Mouse (Mus musculus): ENCODE measurements around the gene Hoxa10. TPM values are rescaled to one million over a fixed set of nuclear protein-coding genes. Genes with fewer than 3 reads are reported as not detected.

Hoxa10 gene
- polyA plus RNA-seq, 1 experiment: 15.8 TPM

DNA sequence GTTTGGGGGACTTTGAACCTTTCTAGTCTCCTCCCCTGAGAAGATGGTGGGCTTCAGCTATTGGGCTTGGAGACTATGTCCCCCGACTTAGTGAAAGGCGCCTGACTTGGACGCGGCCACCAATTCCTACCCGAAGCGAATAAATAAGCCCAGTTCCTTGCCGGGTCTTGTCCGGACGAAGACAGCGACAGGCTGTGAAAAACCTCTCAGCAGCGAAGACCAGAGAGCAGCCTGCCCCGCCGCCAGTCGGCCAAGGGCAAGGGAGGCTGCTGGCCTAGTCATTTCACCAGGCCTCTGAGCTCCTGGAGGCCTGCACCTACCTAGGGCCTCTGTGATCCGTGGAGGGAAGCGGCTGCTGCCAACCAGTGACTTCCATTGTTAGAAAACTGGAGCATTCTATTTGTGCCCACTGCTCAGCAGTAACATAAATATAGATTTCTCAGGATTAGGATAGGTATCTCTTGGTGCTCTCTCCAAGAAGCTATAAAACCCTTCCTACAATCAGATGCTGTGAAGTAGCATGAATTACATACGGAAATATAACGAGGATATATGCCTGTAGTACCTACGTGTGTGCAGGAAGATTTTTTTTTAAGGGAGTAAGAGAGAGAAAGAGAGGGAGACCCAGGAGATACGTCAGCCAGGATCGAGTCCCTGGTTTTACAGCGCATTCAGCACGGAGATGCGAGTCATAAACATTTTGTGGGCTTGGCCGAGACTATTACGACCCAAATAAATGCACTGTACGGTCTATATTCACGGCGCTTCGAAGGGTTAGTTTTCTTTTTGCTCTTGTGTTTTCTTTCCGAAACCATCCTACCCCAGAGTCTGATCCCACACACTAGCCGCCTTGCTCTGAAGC, 20.4 kb downstream of the Hoxa10 start:
- Histone ChIP-seq H3K36me3 (ENCODE audit: control insufficient read depth, insufficient read depth) (no peaks in the 10 kb centered on the region), H3K4me2 (ENCODE audit: low read depth) (peak overlapping the region; percentile 88), H3K4me3 (peak overlapping the region; percentile 89), H3K27me3 (ENCODE audit: control insufficient read depth, insufficient read depth, insufficient read length) (no peaks in the 10 kb centered on the region), H3ac (ENCODE audit: control insufficient read depth, insufficient read length) (peak overlapping the region; percentile 84), H3K79me2 (ENCODE audit: control insufficient read depth, insufficient read depth) (peaks cover 43% of the 10 kb centered on the region)
- TF ChIP-seq MAX (IDR thresholded peaks at IDR 0.05; ENCODE audit: low read depth): no peak
- no peak for TF ChIP-seq SRF (IDR thresholded peaks at IDR 0.05; ENCODE audit: control insufficient read depth, insufficient read length, low read depth)
- peak; percentile 40 for TF ChIP-seq POLR2AphosphoS2 (IDR thresholded peaks at IDR 0.05; ENCODE audit: insufficient read length, low read depth)
- no peak for TF ChIP-seq E2F4 (IDR thresholded peaks at IDR 0.05; ENCODE audit: insufficient read depth)
- TF ChIP-seq POLR2A (IDR thresholded peaks at IDR 0.05; ENCODE audit: insufficient read length, low read depth): peak; percentile 66

DNA sequence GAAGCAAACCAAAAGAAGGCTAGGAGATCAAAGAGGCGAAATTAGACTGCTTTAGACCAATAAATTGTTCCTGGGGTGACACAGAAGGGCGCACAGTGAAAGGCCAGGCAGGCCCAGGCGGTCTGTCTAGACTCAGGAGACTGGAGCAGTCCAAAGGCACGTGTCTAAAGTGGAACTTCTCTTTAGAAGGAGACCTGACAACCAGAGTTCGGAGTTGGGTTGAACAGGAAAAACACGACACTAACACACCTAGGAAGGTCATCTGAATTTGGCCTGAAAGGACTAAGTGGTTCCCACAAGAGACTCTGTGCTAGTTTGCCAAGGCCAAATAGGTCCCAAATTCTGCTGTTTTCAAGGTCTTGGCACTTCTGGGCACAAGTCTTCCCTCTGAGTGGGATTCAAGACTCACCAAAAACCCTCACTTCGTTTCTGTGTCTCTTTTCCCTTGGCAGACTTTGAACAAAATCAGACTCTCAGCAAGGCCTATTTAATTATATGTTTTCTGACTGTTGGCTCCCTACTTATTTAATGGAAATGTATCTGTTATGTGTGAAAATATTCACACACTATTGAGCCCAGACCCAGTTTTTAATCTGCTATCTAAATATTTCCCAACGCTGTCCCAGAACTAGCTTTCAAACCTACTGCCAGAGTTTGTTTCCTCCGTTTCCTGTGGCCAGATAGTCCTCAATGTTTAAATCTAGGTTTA, 21.3 kb downstream of the Hoxa10 start:
- H3ac ChIP-seq (ENCODE audit: control insufficient read depth, insufficient read length): no peak overlapping the region
- H3K79me2 ChIP-seq (ENCODE audit: control insufficient read depth, insufficient read depth): peaks cover 35% of the 10 kb centered on the region
- peak overlapping the region; percentile 89 for H3K4me3 ChIP-seq
- H3K36me3 ChIP-seq (ENCODE audit: control insufficient read depth, insufficient read depth): no peaks in the 10 kb centered on the region
- no peaks in the 10 kb centered on the region for H3K27me3 ChIP-seq (ENCODE audit: control insufficient read depth, insufficient read depth, insufficient read length)
- peak overlapping the region; percentile 88 for H3K4me2 ChIP-seq (ENCODE audit: low read depth)
- TF ChIP-seq CEBPB (IDR thresholded peaks at IDR 0.05; ENCODE audit: insufficient read depth, poor library complexity, severe bottlenecking): no peak

DNA sequence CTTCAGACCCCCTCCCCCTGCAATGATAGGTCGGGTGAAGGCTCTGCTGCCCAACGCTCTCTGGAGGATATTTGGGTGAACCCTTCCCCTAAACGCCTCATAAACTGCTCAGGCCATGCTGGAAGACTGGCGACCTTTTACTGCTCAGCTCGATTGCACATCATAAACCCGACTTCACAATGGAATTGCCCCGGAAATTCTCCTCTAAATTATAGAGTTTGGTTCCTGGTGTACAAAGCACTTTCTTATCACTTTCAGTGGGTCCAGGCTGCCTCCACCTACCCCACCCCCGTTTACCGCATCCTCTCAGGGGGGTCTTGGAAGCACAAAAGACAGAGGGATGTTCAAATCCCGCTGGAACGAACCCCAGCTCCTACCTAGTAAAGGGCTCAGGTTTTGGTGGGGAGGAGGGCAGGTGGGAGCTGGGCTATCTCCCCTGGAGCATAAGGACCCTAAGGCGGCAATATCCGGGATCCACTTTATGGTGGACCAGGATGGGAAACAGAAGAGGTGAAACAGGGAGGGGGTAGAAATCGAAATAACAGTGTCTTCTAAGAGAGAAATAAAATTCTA, 21.9 kb downstream of the Hoxa10 start:
- TF ChIP-seq USF1 (IDR thresholded peaks at IDR 0.05; ENCODE audit: low read depth): no peak
- TF ChIP-seq MYOG (IDR thresholded peaks at IDR 0.05; ENCODE audit: control insufficient read depth in 1 of 3, insufficient read depth in 1 of 3, insufficient read length in 2 of 3, low read depth in 2 of 3): no peak
- TF ChIP-seq MYOD1 (IDR thresholded peaks at IDR 0.05; ENCODE audit: control insufficient read depth in 1 of 3, insufficient read length in 2 of 3, low read depth in 2 of 3): no peak
- no peak for TF ChIP-seq SRF (IDR thresholded peaks at IDR 0.05; ENCODE audit: control insufficient read depth, insufficient read length, low read depth)
- no peak for TF ChIP-seq E2F4 (IDR thresholded peaks at IDR 0.05; ENCODE audit: insufficient read depth)
- TF ChIP-seq MAX (IDR thresholded peaks at IDR 0.05; ENCODE audit: low read depth): no peak
- TF ChIP-seq TCF12 (IDR thresholded peaks at IDR 0.05; ENCODE audit: insufficient read depth, poor library complexity, severe bottlenecking): no peak
- TF ChIP-seq REST (IDR thresholded peaks at IDR 0.05; ENCODE audit: insufficient read depth, insufficient read length): no peak
- TF ChIP-seq TCF3 (IDR thresholded peaks at IDR 0.05; ENCODE audit: insufficient read length, low read depth): no peak
- TF ChIP-seq POLR2A (IDR thresholded peaks at IDR 0.05; ENCODE audit: insufficient read length, low read depth): no peak
- TF ChIP-seq POLR2AphosphoS2 (IDR thresholded peaks at IDR 0.05; ENCODE audit: insufficient read length, low read depth): no peak
- no peak for TF ChIP-seq CEBPB (IDR thresholded peaks at IDR 0.05; ENCODE audit: insufficient read depth, poor library complexity, severe bottlenecking)
- no peaks in the 10 kb centered on the region for H3K36me3 ChIP-seq (ENCODE audit: control insufficient read depth, insufficient read depth)
- no peaks in the 10 kb centered on the region for H3K27me3 ChIP-seq (ENCODE audit: control insufficient read depth, insufficient read depth, insufficient read length)
- peaks cover 28% of the 10 kb centered on the region for H3K79me2 ChIP-seq (ENCODE audit: control insufficient read depth, insufficient read depth)
- H3ac ChIP-seq (ENCODE audit: control insufficient read depth, insufficient read length): no peak overlapping the region
- peak overlapping the region; percentile 89 for H3K4me3 ChIP-seq
- H3K4me2 ChIP-seq (ENCODE audit: low read depth): peak overlapping the region; percentile 88

DNA sequence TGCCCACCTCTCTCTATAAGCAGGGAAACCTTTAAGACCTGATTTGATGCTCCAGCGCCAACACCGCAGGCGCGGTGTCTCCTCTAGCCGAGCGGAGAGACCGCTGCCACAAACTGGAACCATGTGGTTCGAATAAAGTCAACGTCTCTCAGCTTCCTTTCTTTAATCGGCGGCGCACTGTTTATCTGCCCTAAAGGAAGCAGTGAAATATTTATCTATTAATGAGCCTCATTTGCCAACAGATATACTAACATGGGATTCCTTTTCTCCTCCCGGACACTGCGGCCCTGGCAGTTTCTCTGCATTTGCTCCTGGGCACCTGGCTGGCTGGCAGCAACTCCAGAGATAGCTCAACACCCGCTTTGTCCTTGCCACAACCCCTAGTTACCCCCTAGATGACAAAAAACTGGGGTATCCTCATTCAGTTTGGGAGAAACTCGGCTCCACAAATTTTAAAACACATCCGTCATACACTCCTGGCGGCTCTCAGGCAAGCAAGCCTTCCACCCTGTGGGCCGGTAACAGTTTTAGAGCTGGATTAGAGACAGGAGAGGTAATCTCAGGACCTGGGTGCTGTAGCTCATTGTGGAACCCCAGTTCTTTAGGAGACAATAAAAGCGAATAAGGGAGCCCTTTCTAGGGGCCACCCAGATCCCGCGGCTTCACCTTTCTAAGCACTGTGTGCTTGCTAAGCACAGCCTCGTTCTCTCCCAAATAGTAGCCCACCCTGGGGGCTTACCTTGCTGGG, 22.6 kb downstream of the Hoxa10 start:
- Histone ChIP-seq H3K79me2 (ENCODE audit: control insufficient read depth, insufficient read depth) (peaks cover 21% of the 10 kb centered on the region), H3ac (ENCODE audit: control insufficient read depth, insufficient read length) (no peak overlapping the region), H3K27me3 (ENCODE audit: control insufficient read depth, insufficient read depth, insufficient read length) (no peaks in the 10 kb centered on the region), H3K4me3 (peak overlapping the region; percentile 89), H3K36me3 (ENCODE audit: control insufficient read depth, insufficient read depth) (no peaks in the 10 kb centered on the region), H3K4me2 (ENCODE audit: low read depth) (peak overlapping the region; percentile 88)
- TF ChIP-seq USF1 (IDR thresholded peaks at IDR 0.05; ENCODE audit: low read depth) (no peak), MYOG (IDR thresholded peaks at IDR 0.05; ENCODE audit: control insufficient read depth in 1 of 3, insufficient read depth in 1 of 3, insufficient read length in 2 of 3, low read depth in 2 of 3) (no peak), CEBPB (IDR thresholded peaks at IDR 0.05; ENCODE audit: insufficient read depth, poor library complexity, severe bottlenecking) (no peak), TCF12 (IDR thresholded peaks at IDR 0.05; ENCODE audit: insufficient read depth, poor library complexity, severe bottlenecking) (no peak), REST (IDR thresholded peaks at IDR 0.05; ENCODE audit: insufficient read depth, insufficient read length) (no peak), MYOD1 (IDR thresholded peaks at IDR 0.05; ENCODE audit: control insufficient read depth in 1 of 3, insufficient read length in 2 of 3, low read depth in 2 of 3) (no peak), POLR2AphosphoS2 (IDR thresholded peaks at IDR 0.05; ENCODE audit: insufficient read length, low read depth) (no peak), E2F4 (IDR thresholded peaks at IDR 0.05; ENCODE audit: insufficient read depth) (no peak), MAX (IDR thresholded peaks at IDR 0.05; ENCODE audit: low read depth) (no peak), TCF3 (IDR thresholded peaks at IDR 0.05; ENCODE audit: insufficient read length, low read depth) (no peak), SRF (IDR thresholded peaks at IDR 0.05; ENCODE audit: control insufficient read depth, insufficient read length, low read depth) (no peak), POLR2A (IDR thresholded peaks at IDR 0.05; ENCODE audit: insufficient read length, low read depth) (no peak)
